Mouse (Mus musculus): ENCODE measurements around the gene Zfp52. TPM values are rescaled to one million over a fixed set of nuclear protein-coding genes. Genes with fewer than 3 reads are reported as not detected.
A peak's percentile ranks its signal among the peaks of the same experiment; 100 is the strongest.

Gene Zfp52
- total and polyA plus RNA-seq, 3 experiments = 0.61 to 7.8 (median 7.4) TPM

- no peaks in the 10 kb centered on the region for H3K9me3 ChIP-seq (replicated peaks)
- H3K27me3 ChIP-seq (ENCODE audit: insufficient read depth, low read length) = no peaks in the 10 kb centered on the region
- peaks cover 34% of the 10 kb centered on the region for H3K36me3 ChIP-seq (replicated peaks)
- H3K4me1 ChIP-seq (ENCODE audit: insufficient read depth, low read depth, low read length) = no peaks in the 10 kb centered on the region
- H3K4me3 ChIP-seq (ENCODE audit: low read depth, low read length) = no peak overlapping the region
- no peak for DNase-seq (ENCODE audit: low spot score)
- ATAC-seq (ENCODE audit: extremely low read depth, insufficient number of reproducible peaks, low FRiP score, poor library complexity, severe bottlenecking) = no peak
- TF ChIP-seq GATA1 (IDR thresholded peaks at IDR 0.05; ENCODE audit: borderline replicate concordance, low read length) (no peak), TAL1 (conservative IDR thresholded peaks at IDR 0.05; ENCODE audit: low read depth, low read length) (no peak), POLR2AphosphoS5 (IDR thresholded peaks at IDR 0.05; ENCODE audit: insufficient replicate concordance, low read depth, low read length) (no peak), GATA2 (IDR thresholded peaks at IDR 0.05; ENCODE audit: borderline replicate concordance, low read depth, low read length) (no peak), CTCF (IDR thresholded peaks at IDR 0.05; ENCODE audit: low read depth, low read length) (no peak)
Measured at GRCm38 (mm10) chr17:21509756-21510155, 25.6 kb upstream of the Zfp52 start.

GRCm38 (mm10) chr17:21515403-21516105, 19.8 kb upstream of the Zfp52 start:
- peak; percentile 37 for DNase-seq (ENCODE audit: low spot score)
- H3K4me1 ChIP-seq (ENCODE audit: insufficient read depth, low read depth, low read length) = peaks cover 12% of the 10 kb centered on the region
- TF ChIP-seq GATA2 (IDR thresholded peaks at IDR 0.05; ENCODE audit: borderline replicate concordance, low read depth, low read length) (no peak), POLR2AphosphoS5 (IDR thresholded peaks at IDR 0.05; ENCODE audit: insufficient replicate concordance, low read depth, low read length) (no peak), CTCF (IDR thresholded peaks at IDR 0.05; ENCODE audit: low read depth, low read length) (no peak), TAL1 (conservative IDR thresholded peaks at IDR 0.05; ENCODE audit: low read depth, low read length) (no peak), GATA1 (IDR thresholded peaks at IDR 0.05; ENCODE audit: borderline replicate concordance, low read length) (no peak)
- H3K27me3 ChIP-seq (ENCODE audit: insufficient read depth, low read length) = no peaks in the 10 kb centered on the region
- no peaks in the 10 kb centered on the region for H3K9me3 ChIP-seq (replicated peaks)
- H3K36me3 ChIP-seq (replicated peaks) = peaks cover 5% of the 10 kb centered on the region
- peak overlapping the region; percentile 75; the same call in 1 of the 2 replicates for H3K4me3 ChIP-seq (ENCODE audit: low read depth, low read length)
- ATAC-seq (ENCODE audit: extremely low read depth, insufficient number of reproducible peaks, low FRiP score, poor library complexity, severe bottlenecking) = peak; percentile 67; the same call in 1 of the 2 replicates

GRCm38 (mm10) chr17:21516201-21517129, 18.9 kb upstream of the Zfp52 start:
- Histone ChIP-seq H3K36me3 (replicated peaks) (peaks cover 3% of the 10 kb centered on the region), H3K27me3 (ENCODE audit: insufficient read depth, low read length) (no peaks in the 10 kb centered on the region), H3K4me1 (ENCODE audit: insufficient read depth, low read depth, low read length) (peaks cover 12% of the 10 kb centered on the region), H3K4me3 (ENCODE audit: low read depth, low read length) (peak overlapping the region; percentile 75), H3K9me3 (replicated peaks) (no peaks in the 10 kb centered on the region)
- TF ChIP-seq GATA2 (IDR thresholded peaks at IDR 0.05; ENCODE audit: borderline replicate concordance, low read depth, low read length) (no peak), POLR2AphosphoS5 (IDR thresholded peaks at IDR 0.05; ENCODE audit: insufficient replicate concordance, low read depth, low read length) (no peak), CTCF (IDR thresholded peaks at IDR 0.05; ENCODE audit: low read depth, low read length) (no peak), TAL1 (conservative IDR thresholded peaks at IDR 0.05; ENCODE audit: low read depth, low read length) (no peak), GATA1 (IDR thresholded peaks at IDR 0.05; ENCODE audit: borderline replicate concordance, low read length) (no peak)
- peak; percentile 86 for ATAC-seq (ENCODE audit: extremely low read depth, insufficient number of reproducible peaks, low FRiP score, poor library complexity, severe bottlenecking)
- DNase-seq (ENCODE audit: low spot score) = peak; percentile 80

GRCm38 (mm10) chr17:21517130-21517671, 18.1 kb upstream of the Zfp52 start:
- no peaks in the 10 kb centered on the region for H3K9me3 ChIP-seq (replicated peaks)
- no peaks in the 10 kb centered on the region for H3K36me3 ChIP-seq (replicated peaks)
- no peak for TF ChIP-seq TAL1 (conservative IDR thresholded peaks at IDR 0.05; ENCODE audit: low read depth, low read length)
- no peak for TF ChIP-seq CTCF (IDR thresholded peaks at IDR 0.05; ENCODE audit: low read depth, low read length)
- no peak for TF ChIP-seq POLR2AphosphoS5 (IDR thresholded peaks at IDR 0.05; ENCODE audit: insufficient replicate concordance, low read depth, low read length)
- no peak for TF ChIP-seq GATA1 (IDR thresholded peaks at IDR 0.05; ENCODE audit: borderline replicate concordance, low read length)
- TF ChIP-seq GATA2 (IDR thresholded peaks at IDR 0.05; ENCODE audit: borderline replicate concordance, low read depth, low read length) = no peak
- no peaks in the 10 kb centered on the region for H3K27me3 ChIP-seq (ENCODE audit: insufficient read depth, low read length)
- H3K4me3 ChIP-seq (ENCODE audit: low read depth, low read length) = peak overlapping the region; percentile 75
- DNase-seq (ENCODE audit: low spot score) (no peak), ATAC-seq (ENCODE audit: extremely low read depth, insufficient number of reproducible peaks, low FRiP score, poor library complexity, severe bottlenecking) (no peak)
- peaks cover 12% of the 10 kb centered on the region for H3K4me1 ChIP-seq (ENCODE audit: insufficient read depth, low read depth, low read length)

- DNase-seq (ENCODE audit: low spot score) (no peak), ATAC-seq (ENCODE audit: extremely low read depth, insufficient number of reproducible peaks, low FRiP score, poor library complexity, severe bottlenecking) (no peak)
- H3K27me3 ChIP-seq (ENCODE audit: insufficient read depth, low read length) = no peaks in the 10 kb centered on the region
- H3K4me1 ChIP-seq (ENCODE audit: insufficient read depth, low read depth, low read length) = peaks cover 3% of the 10 kb centered on the region; the same call in 1 of the 2 replicates
- no peak overlapping the region for H3K4me3 ChIP-seq (ENCODE audit: low read depth, low read length)
- no peaks in the 10 kb centered on the region for H3K9me3 ChIP-seq (replicated peaks)
- H3K36me3 ChIP-seq (replicated peaks) = no peaks in the 10 kb centered on the region
- TF ChIP-seq POLR2AphosphoS5 (IDR thresholded peaks at IDR 0.05; ENCODE audit: insufficient replicate concordance, low read depth, low read length) (no peak), GATA2 (IDR thresholded peaks at IDR 0.05; ENCODE audit: borderline replicate concordance, low read depth, low read length) (no peak), TAL1 (conservative IDR thresholded peaks at IDR 0.05; ENCODE audit: low read depth, low read length) (no peak), CTCF (IDR thresholded peaks at IDR 0.05; ENCODE audit: low read depth, low read length) (no peak), GATA1 (IDR thresholded peaks at IDR 0.05; ENCODE audit: borderline replicate concordance, low read length) (no peak)
Measured at GRCm38 (mm10) chr17:21526270-21526669, 9.1 kb upstream of the Zfp52 start.

Measured in G1E (cell line).